Mouse (Mus musculus) limb, embryonic 14.5 days (tissue): ENCODE measurements around the gene Abhd4. TPM values are rescaled to one million over a fixed set of nuclear protein-coding genes. Genes with fewer than 3 reads are reported as not detected.

Experiments used
- ATAC-seq: fragments of 200-750 bp; cut with Nextera tagmentation; 2 replicates; pipeline ENCODE4 v1.8.0; 2017; ENCODE audit warnings: low read depth, moderate number of reproducible peaks, moderate TSS enrichment; ENCODE audit not compliant: low FRiP score
- DNase-seq: peaks from one replicate; pipeline ENCODE4 v3.0.0-alpha.2; 2015; ENCODE audit warnings: low spot score
- H3K27ac ChIP-seq: fragments of 300-500 bp; sonication (generic); replicated peaks from 2 replicates; pipeline ENCODE4 v1.5.1; 2014; ENCODE audit warnings: low read depth, mild to moderate bottlenecking, low read length, moderate library complexity, mixed read lengths
- H3K27me3 ChIP-seq: fragments of 300-500 bp; sonication (generic); 2 replicates; pipeline ENCODE4 v1.6.1; 2014; ENCODE audit warnings: low read length, mixed read lengths; ENCODE audit not compliant: control insufficient read depth, insufficient read depth
- H3K36me3 ChIP-seq: fragments of 300-500 bp; sonication (generic); 2 replicates; pipeline ENCODE4 v1.6.1; 2014; ENCODE audit warnings: mild to moderate bottlenecking, low read length, moderate library complexity, mixed read lengths; ENCODE audit not compliant: control insufficient read depth, insufficient read depth
- H3K4me1 ChIP-seq: fragments of 300-500 bp; sonication (generic); 2 replicates; pipeline ENCODE4 v1.6.1; 2014; ENCODE audit warnings: antibody characterized with exemption, low read length, mixed read lengths; ENCODE audit not compliant: control insufficient read depth, insufficient read depth
- H3K4me2 ChIP-seq: fragments of 300-500 bp; sonication (generic); replicated peaks from 2 replicates; pipeline ENCODE4 v1.6.1; 2014; ENCODE audit warnings: low read depth, mild to moderate bottlenecking, low read length, moderate library complexity; ENCODE audit not compliant: severe bottlenecking
- H3K4me3 ChIP-seq: fragments of 300-500 bp; sonication (generic); replicated peaks from 2 replicates; pipeline ENCODE4 v1.5.1; 2014; ENCODE audit warnings: low read length
- H3K9ac ChIP-seq: fragments of 300-500 bp; sonication (generic); 2 replicates; pipeline ENCODE4 v1.6.1; 2014; ENCODE audit warnings: mild to moderate bottlenecking, low read depth, low read length, moderate library complexity; ENCODE audit not compliant: severe bottlenecking
- H3K9me3 ChIP-seq: fragments of 300-500 bp; sonication (generic); 2 replicates; pipeline ENCODE4 v1.6.1; 2016; ENCODE audit warnings: low read length; ENCODE audit not compliant: control insufficient read depth
- POLR2A ChIP-seq: fragments of 200-500 bp; IDR thresholded peaks from 2 replicates; pipeline ENCODE4 v1.8.0; 2012; ENCODE audit warnings: inconsistent platforms, mild to moderate bottlenecking, moderate library complexity, borderline replicate concordance; ENCODE audit not compliant: insufficient read depth, insufficient read length; ENCODE audit errors: extremely low read depth
- WGBS: fragments of 180-500 bp; shearing (Covaris S2); extraction: QIAGEN DNeasy Blood & Tissue Kit; methylation state at CpG from one replicate; pipeline ENCODE4 v1.1.7; 2014; 5-methylcytosine and 5-hydroxymethylcytosine counted together
- polyA plus RNA-seq, 2 experiments: library from polyadenylated mRNA; depleted of rRNA in 1 of 2; stranded (reverse) in 1 of 2; unstranded in 1 of 2; fragments of >200 nt; fragmentation: Nextera tagmentation in 1 of 2; extraction: Ambion mirVana in 1 of 2; gene quantifications; 2 replicates each; pipeline versions ENCODE4 v1.2.1 to v1.2.3; 2012 to 2014

Abhd4 gene
- polyA plus RNA-seq, 2 experiments: 27.7 to 58.4 TPM

DNA sequence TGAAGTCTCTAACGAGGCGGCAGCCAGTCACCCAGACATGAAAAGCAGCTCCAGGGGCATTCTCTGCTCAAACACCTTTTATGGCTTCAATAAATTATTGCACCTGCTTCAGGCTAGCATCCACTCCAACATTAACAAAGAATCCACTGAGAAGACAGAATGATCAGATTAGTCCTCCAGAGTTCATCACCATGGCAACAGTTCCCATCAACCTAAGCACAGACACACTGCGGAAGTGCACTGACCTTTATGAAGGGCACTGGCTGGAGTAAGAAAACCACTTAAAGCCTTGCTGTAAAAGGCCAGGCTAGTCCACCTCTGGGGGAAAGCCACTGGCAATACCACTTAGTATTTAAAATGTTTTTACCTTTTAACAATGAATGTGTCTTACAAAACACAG lies 9.8 kb upstream of the Abhd4 start:
- H3K9ac ChIP-seq: no peak overlapping the region
- H3K4me3 ChIP-seq: no peak overlapping the region
- H3K27me3 ChIP-seq: no peaks in the 10 kb centered on the region
- ATAC-seq (no peak), DNase-seq (no peak)
- no peak overlapping the region for H3K27ac ChIP-seq
- peaks cover 67% of the 10 kb centered on the region for H3K36me3 ChIP-seq
- no peaks in the 10 kb centered on the region for H3K4me1 ChIP-seq
- no peaks in the 10 kb centered on the region for H3K9me3 ChIP-seq
- no peak overlapping the region for H3K4me2 ChIP-seq
- 36% methylated on average over 3 of the region's 3 CpGs for WGBS
- TF ChIP-seq POLR2A: no peak

DNA sequence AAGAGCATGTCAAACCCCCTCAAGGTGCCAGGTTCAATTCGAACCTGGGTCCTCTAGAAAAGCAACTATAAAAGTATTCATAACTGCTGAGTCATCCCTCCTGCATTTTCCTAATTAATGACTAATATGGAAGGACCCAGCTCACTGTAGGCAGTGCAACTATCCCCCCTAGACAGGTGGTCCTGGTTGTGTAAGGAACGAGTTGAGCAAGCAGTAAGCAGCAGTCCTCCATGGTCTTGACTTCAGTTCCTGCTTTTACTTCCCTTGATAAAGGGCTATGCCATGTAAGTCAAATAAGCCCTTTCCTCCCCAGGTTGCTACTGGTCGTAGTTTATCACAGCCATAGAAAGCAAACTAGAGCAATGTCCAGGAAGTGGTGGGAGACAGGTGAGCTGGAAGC lies 7.8 kb upstream of the Abhd4 start:
- 97% methylated on average over 3 of the region's 3 CpGs for WGBS
- Histone ChIP-seq H3K9me3 (no peaks in the 10 kb centered on the region), H3K27me3 (no peaks in the 10 kb centered on the region), H3K27ac (no peak overlapping the region), H3K4me2 (no peak overlapping the region), H3K36me3 (peaks cover 50% of the 10 kb centered on the region), H3K9ac (no peak overlapping the region), H3K4me1 (no peaks in the 10 kb centered on the region; the same call in 1 of the 2 replicates), H3K4me3 (no peak overlapping the region)
- TF ChIP-seq POLR2A: no peak
- ATAC-seq (no peak), DNase-seq (no peak)

DNA sequence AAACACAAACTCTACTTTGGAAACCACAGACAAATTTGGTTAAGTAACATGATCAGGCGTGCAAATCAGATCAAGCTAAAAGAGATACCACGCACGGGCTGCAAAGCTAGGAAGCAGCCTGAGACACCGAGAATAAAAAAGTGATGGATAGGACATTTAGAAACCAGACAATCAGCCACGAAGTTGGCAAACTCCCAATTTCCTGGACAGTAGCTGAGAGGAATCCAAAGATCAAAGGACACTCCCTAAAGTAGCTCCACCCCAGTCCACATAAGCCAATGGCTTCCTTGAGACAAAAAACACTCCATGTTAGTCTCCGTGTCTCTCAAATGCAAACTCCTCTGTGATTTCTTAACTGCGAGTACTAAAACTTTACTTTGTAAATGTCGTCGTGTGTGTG lies 4.7 kb upstream of the Abhd4 start:
- Histone ChIP-seq H3K9ac (no peak overlapping the region), H3K36me3 (peaks cover 28% of the 10 kb centered on the region), H3K4me1 (peaks cover 11% of the 10 kb centered on the region), H3K27me3 (no peaks in the 10 kb centered on the region), H3K27ac (no peak overlapping the region), H3K4me2 (no peak overlapping the region), H3K9me3 (no peaks in the 10 kb centered on the region), H3K4me3 (no peak overlapping the region)
- DNase-seq: no peak
- WGBS: 65% methylated on average over 9 of the region's 9 CpGs
- no peak for TF ChIP-seq POLR2A
- ATAC-seq: no peak

- Histone ChIP-seq H3K27me3 (no peaks in the 10 kb centered on the region), H3K36me3 (peaks cover 25% of the 10 kb centered on the region), H3K4me2 (no peak overlapping the region), H3K27ac (no peak overlapping the region), H3K4me3 (no peak overlapping the region), H3K9ac (peak overlapping the region; percentile 18; the same call in 1 of the 2 replicates), H3K9me3 (no peaks in the 10 kb centered on the region), H3K4me1 (peaks cover 15% of the 10 kb centered on the region)
- ATAC-seq: no peak
- no peak for DNase-seq
- no peak for TF ChIP-seq POLR2A
- 54% methylated on average over 4 of the region's 4 CpGs for WGBS
Measured at GRCm38 (mm10) chr14:54250122-54250521, 3.9 kb upstream of the Abhd4 start.

DNA sequence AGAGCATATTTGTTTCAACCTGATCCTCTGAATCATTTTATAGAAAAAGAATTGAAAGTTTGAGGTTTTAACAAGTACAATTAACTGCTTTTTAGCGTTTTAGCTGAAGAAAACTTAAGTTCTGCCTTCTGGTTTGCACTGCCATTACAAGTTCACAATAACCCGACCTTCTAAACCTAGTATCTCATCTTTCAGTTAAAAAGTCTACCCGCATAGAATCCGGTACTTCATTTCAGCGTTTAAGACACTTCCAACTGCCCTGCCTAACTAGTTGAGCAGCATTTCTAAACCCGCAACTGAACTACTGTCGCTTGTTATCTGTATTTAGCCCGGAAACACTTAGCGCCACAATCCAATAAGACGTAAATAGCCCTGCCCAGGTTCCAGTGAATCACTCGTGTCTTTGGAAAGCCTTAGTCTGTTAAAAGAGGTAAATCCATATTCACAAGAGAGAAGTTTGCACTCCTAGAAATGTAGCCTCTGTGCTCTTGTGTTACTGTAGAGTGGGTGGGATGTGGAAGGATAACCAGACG lies 748 bp downstream of the Abhd4 start:
- H3K4me3 ChIP-seq: peak overlapping the region; percentile 82
- H3K36me3 ChIP-seq: no peaks in the 10 kb centered on the region; the same call in 1 of the 2 replicates
- DNase-seq (no peak), ATAC-seq (no peak)
- H3K4me2 ChIP-seq: peak overlapping the region; percentile 81
- WGBS: 61% methylated on average over 12 of the region's 12 CpGs
- no peak overlapping the region for H3K27ac ChIP-seq
- no peak for TF ChIP-seq POLR2A
- H3K9ac ChIP-seq: no peak overlapping the region
- no peaks in the 10 kb centered on the region for H3K9me3 ChIP-seq
- peaks cover 19% of the 10 kb centered on the region for H3K4me1 ChIP-seq
- H3K27me3 ChIP-seq: no peaks in the 10 kb centered on the region

DNA sequence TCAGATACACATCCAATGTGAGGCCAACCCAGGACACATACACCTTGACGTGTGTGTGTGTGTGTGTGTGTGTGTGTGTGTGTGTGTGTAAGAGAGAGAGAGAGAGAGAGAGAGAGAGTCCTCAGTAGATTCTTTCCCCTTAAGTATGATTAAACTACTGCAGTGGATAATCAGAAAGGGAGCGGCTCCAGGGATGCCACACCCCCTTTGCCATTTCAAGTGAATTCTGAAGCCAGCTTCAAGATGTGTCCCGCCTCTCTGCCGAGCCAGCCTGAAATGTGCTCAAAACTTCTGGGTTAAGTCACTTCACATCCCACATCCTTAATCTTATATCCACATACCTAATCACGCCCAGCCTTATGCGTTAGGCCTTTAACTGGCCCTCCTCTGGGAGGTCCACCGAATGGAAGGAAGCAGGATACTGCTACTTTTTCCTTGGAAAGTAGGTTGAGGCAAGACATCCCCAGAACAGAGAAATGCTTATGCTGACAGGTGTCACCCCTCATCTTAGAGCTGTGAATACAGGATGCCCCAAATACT lies 4.2 kb downstream of the Abhd4 start:
- 62% methylated on average over 7 of the region's 7 CpGs for WGBS
- Histone ChIP-seq H3K36me3 (peaks cover 8% of the 10 kb centered on the region), H3K4me1 (peaks cover 16% of the 10 kb centered on the region), H3K27me3 (no peaks in the 10 kb centered on the region), H3K27ac (no peak overlapping the region), H3K9me3 (no peaks in the 10 kb centered on the region), H3K4me3 (no peak overlapping the region), H3K9ac (no peak overlapping the region), H3K4me2 (no peak overlapping the region; the same call in 1 of the 2 replicates)
- ATAC-seq: no peak
- TF ChIP-seq POLR2A: no peak
- no peak for DNase-seq
